Mouse (Mus musculus) G1E (cell line): ENCODE measurements at regions not wholly inside any gene's neighbourhood (a gene's known extent, or its start where the extent isn't known, plus 50 kb on each side); places are given as distances from the start of the nearest gene placed in this dataset.

Experiments
- ATAC-seq: 2 replicates; pipeline ENCODE4 v1.8.0; 2016; ENCODE audit warnings: mild to moderate bottlenecking; ENCODE audit not compliant: insufficient number of reproducible peaks, poor library complexity, low FRiP score, severe bottlenecking; ENCODE audit errors: extremely low read depth
- DNase-seq: peaks from one replicate; pipeline ENCODE4 v3.0.0; 2012; ENCODE audit warnings: low spot score
- H3K27me3 ChIP-seq: 2 replicates; pipeline ENCODE4 v1.6.1; 2012; ENCODE audit warnings: mild to moderate bottlenecking, low read length, inconsistent platforms; ENCODE audit not compliant: insufficient read depth
- H3K36me3 ChIP-seq: replicated peaks from 2 replicates; pipeline ENCODE3; 2012; ENCODE audit warnings: mild to moderate bottlenecking, inconsistent platforms
- H3K4me1 ChIP-seq: 2 replicates; pipeline ENCODE4 v1.6.1; 2012; ENCODE audit warnings: low read depth, low read length, inconsistent platforms, mixed read lengths; ENCODE audit not compliant: insufficient read depth
- H3K4me3 ChIP-seq: 2 replicates; pipeline ENCODE4 v1.5.1; 2012; ENCODE audit warnings: low read depth, mild to moderate bottlenecking, inconsistent platforms, low read length, moderate library complexity, mixed read lengths
- H3K9me3 ChIP-seq: replicated peaks from 2 replicates; pipeline ENCODE4 v1.6.1; 2012; ENCODE audit warnings: inconsistent platforms
- CTCF ChIP-seq: IDR thresholded peaks from 2 replicates; pipeline ENCODE4 v1.5.1; 2012; ENCODE audit warnings: low read depth, low read length, inconsistent platforms, mixed read lengths
- GATA1 ChIP-seq: IDR thresholded peaks from 2 replicates; pipeline ENCODE4 v1.6.1; 2012; ENCODE audit warnings: borderline replicate concordance, low read length, inconsistent platforms, mixed read lengths
- GATA2 ChIP-seq: IDR thresholded peaks from 2 replicates; pipeline ENCODE4 v1.6.1; 2012; ENCODE audit warnings: low read depth, low read length, inconsistent platforms, borderline replicate concordance
- POLR2AphosphoS5 ChIP-seq: IDR thresholded peaks from 2 replicates; pipeline ENCODE4 v1.6.1; 2012; ENCODE audit warnings: low read depth, low read length, inconsistent platforms; ENCODE audit not compliant: insufficient replicate concordance
- TAL1 ChIP-seq: conservative IDR thresholded peaks from 2 replicates; pipeline ENCODE4 v1.6.1; 2012; ENCODE audit warnings: low read depth, low read length, inconsistent platforms, mixed read lengths

DNA sequence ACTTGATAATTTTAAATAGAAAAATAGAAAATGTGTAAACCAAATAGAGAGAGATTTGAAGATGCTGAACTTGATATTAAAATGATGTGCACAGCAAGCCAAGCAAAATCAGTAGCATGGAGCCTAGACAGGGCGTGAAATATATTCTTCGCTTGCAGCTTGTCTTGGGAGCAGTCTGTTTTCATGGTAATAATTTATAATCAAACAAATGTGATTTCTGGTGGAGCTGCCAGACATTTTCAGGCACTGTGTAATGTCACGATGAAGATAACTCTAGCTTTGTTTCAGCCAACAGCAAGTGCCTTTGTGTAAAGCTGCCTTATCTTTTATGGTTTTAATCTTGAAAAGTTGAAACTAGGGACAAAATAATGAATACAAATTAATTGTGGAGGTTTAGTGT is 228.1 kb upstream of the Sphkap start:
- no peaks in the 10 kb centered on the region for H3K36me3 ChIP-seq
- H3K4me3 ChIP-seq, result no peak overlapping the region
- H3K9me3 ChIP-seq, result peaks cover 14% of the 10 kb centered on the region
- no peaks in the 10 kb centered on the region for H3K27me3 ChIP-seq
- no peak for ATAC-seq
- no peaks in the 10 kb centered on the region for H3K4me1 ChIP-seq
- no peak for TF ChIP-seq TAL1
- TF ChIP-seq CTCF, result no peak
- no peak for TF ChIP-seq GATA2
- TF ChIP-seq POLR2AphosphoS5, result no peak
- no peak for TF ChIP-seq GATA1
- DNase-seq, result no peak

DNA sequence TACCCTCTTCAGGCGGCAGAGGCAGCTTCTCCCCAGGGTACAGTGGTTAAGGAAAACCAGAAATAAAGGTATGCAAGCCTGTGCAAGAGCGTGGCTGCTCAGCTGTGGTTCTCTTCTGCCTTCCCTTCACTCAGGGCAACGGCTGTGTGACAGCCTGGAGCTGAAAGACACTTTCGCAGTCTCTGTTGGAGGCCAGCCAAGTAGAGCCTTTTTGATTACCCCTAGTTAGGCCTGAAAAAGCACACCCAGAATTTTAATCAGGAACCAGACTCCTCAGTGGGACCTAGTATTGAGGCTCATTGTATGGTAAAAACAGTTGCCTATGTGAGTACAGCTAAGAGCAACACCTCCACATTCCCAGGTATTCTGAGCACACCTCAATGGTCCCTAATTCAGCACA is 223.8 kb upstream of the Sphkap start:
- ATAC-seq (no peak), DNase-seq (no peak)
- Histone ChIP-seq H3K9me3 (peaks cover 15% of the 10 kb centered on the region), H3K4me1 (no peaks in the 10 kb centered on the region), H3K36me3 (no peaks in the 10 kb centered on the region), H3K4me3 (no peak overlapping the region), H3K27me3 (no peaks in the 10 kb centered on the region)
- no peak for TF ChIP-seq GATA1
- no peak for TF ChIP-seq CTCF
- TF ChIP-seq POLR2AphosphoS5, result no peak
- no peak for TF ChIP-seq GATA2
- no peak for TF ChIP-seq TAL1

DNA sequence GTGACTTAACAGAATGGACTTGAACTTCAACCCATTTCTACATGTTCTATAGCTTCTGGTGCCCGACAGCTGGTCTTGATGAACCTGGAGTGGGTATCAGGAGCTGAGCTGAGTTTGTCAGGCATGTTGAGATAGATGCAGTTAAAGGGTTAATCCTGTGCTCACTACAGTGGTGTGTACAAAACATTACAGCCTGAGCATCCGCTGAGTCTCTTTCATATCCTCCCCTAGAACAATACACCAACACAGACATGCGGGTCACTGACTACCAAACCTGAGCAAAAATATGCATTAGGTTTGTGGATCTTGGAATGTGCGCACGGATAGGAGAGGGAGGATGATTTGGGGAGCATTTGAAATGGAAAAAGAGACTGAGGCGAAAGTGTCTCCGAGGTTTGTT is 223.4 kb upstream of the Sphkap start:
- no peak for DNase-seq
- Histone ChIP-seq H3K36me3 (no peaks in the 10 kb centered on the region), H3K4me3 (no peak overlapping the region), H3K27me3 (no peaks in the 10 kb centered on the region), H3K4me1 (no peaks in the 10 kb centered on the region), H3K9me3 (peaks cover 15% of the 10 kb centered on the region)
- no peak for TF ChIP-seq GATA2
- TF ChIP-seq TAL1, result no peak
- TF ChIP-seq GATA1, result no peak
- no peak for TF ChIP-seq POLR2AphosphoS5
- no peak for TF ChIP-seq CTCF
- no peak for ATAC-seq

GRCm38 (mm10) chr1:83587258-83587657 is 179.3 kb upstream of the Sphkap start:
- DNase-seq (no peak), ATAC-seq (no peak)
- TF ChIP-seq GATA1, result no peak
- TF ChIP-seq CTCF, result no peak
- no peak for TF ChIP-seq POLR2AphosphoS5
- TF ChIP-seq GATA2, result no peak
- no peak for TF ChIP-seq TAL1

GRCm38 (mm10) chr1:83583041-83583440 is 175.0 kb upstream of the Sphkap start:
- Histone ChIP-seq H3K9me3 (peaks cover 11% of the 10 kb centered on the region), H3K27me3 (no peaks in the 10 kb centered on the region), H3K4me1 (no peaks in the 10 kb centered on the region), H3K36me3 (no peaks in the 10 kb centered on the region), H3K4me3 (no peak overlapping the region)
- TF ChIP-seq GATA2 (no peak), CTCF (no peak), POLR2AphosphoS5 (no peak)
- no peak for DNase-seq
- ATAC-seq, result no peak

More at GRCm38 (mm10) chr1:83587258-83587657, 179.3 kb upstream of the Sphkap start:
- peaks cover 11% of the 10 kb centered on the region for H3K9me3 ChIP-seq
- no peaks in the 10 kb centered on the region for H3K27me3 ChIP-seq
- H3K4me1 ChIP-seq, result no peaks in the 10 kb centered on the region
- H3K36me3 ChIP-seq, result no peaks in the 10 kb centered on the region
- no peak overlapping the region for H3K4me3 ChIP-seq

- DNase-seq (no peak), ATAC-seq (no peak)
- TF ChIP-seq GATA2 (no peak), TAL1 (no peak), CTCF (no peak), POLR2AphosphoS5 (no peak), GATA1 (no peak)
- no peak overlapping the region for H3K4me3 ChIP-seq
- H3K4me1 ChIP-seq, result no peaks in the 10 kb centered on the region
- H3K9me3 ChIP-seq, result no peaks in the 10 kb centered on the region
- H3K36me3 ChIP-seq, result no peaks in the 10 kb centered on the region
- H3K27me3 ChIP-seq, result no peaks in the 10 kb centered on the region
These were observed 162.0 kb upstream of the Sphkap start for GRCm38 (mm10) chr1:83569991-83570390.

DNA sequence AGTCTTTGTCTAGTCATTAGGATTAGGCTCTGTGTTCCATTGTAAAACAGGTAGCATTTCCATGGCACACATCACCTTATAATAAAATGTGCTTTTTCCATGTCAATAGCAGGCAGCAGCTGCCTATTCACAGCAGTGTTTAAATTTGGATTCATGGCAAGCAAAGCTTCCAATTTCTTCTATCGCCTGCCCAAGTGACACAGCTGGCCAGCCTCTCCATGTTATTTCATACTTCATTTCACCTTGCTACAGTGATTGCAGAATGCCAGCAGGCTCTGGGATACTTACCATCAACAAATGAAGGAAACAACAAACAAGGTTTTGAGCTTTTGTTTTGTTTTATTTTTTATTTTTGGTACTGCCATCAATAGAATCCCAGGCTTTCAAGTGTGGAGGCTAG is 160.7 kb upstream of the Sphkap start:
- Histone ChIP-seq H3K36me3 (no peaks in the 10 kb centered on the region), H3K4me1 (no peaks in the 10 kb centered on the region), H3K27me3 (no peaks in the 10 kb centered on the region), H3K4me3 (no peak overlapping the region), H3K9me3 (no peaks in the 10 kb centered on the region)
- ATAC-seq (no peak), DNase-seq (no peak)
- TF ChIP-seq GATA1, result no peak
- no peak for TF ChIP-seq TAL1
- TF ChIP-seq CTCF, result no peak
- TF ChIP-seq GATA2, result no peak
